Mouse (Mus musculus) macrophage (primary cell): Measurements from ENCODE around the gene Gm17617. TPM values are rescaled to one million over a fixed set of nuclear protein-coding genes. Genes with fewer than 3 reads are reported as not detected.

Experiments used
- H3K27ac ChIP-seq: fragments of 350-480 bp; formaldehyde crosslinking; 2 replicates; pipeline ENCODE4 v1.9.0; 2021
- H3K36me3 ChIP-seq: fragments of 350-480 bp; formaldehyde crosslinking; 2 replicates; pipeline ENCODE4 v1.9.0; 2021; ENCODE audit errors: inconsistent target
- H3K4me3 ChIP-seq: fragments of 350-480 bp; formaldehyde crosslinking; 2 replicates; pipeline ENCODE4 v1.9.0; 2021; ENCODE audit errors: inconsistent target
- H3K79me2 ChIP-seq: fragments of 350-480 bp; formaldehyde crosslinking; 2 replicates; pipeline ENCODE4 v1.9.0; 2021; ENCODE audit errors: inconsistent target
- WGBS: methylation state at CpG from one replicate; pipeline ENCODE4 v1.1.7; 2026; ENCODE audit warnings: inconsistent platforms; ENCODE audit not compliant: missing documents; 5-methylcytosine and 5-hydroxymethylcytosine counted together
- polyA plus RNA-seq: library from polyadenylated mRNA; stranded (reverse); fragments of 250-400 nt; gene quantifications from 3 replicates; pipeline ENCODE4 v1.2.4, GENCODE M21; 2018; ENCODE audit warnings: inconsistent platforms
- total RNA-seq, 78 experiments: library from RNA; depleted of rRNA; stranded (reverse); fragments of 250-400 nt; gene quantifications; 1 replicate in 9 of 78; 2 replicates in 24 of 78; 3 replicates in 43 of 78; 4 replicates in 2 of 78; pipeline ENCODE4 v1.2.4; 2018; ENCODE audit warnings: inconsistent platforms in 56 of 78

Gene Gm17617
- not detected for total RNA-seq (2018; cell fraction: chromatin; rRNA removed)
- total RNA-seq (2018; cell fraction: cytosol; rRNA removed), result not detected
- not detected for total RNA-seq (2018; cell fraction: nucleus; rRNA removed)
- polyA plus RNA-seq, result not detected in 3 replicates

GRCm38 (mm10) chr13:55133448-55133847 is at the start of gene Gm17617:
Gene Gm17617 (minus strand): TSS chr13:55133548.
- H3K36me3 ChIP-seq, result peaks cover 12% of the 10 kb centered on the region; the same call in 1 of the 2 replicates
- H3K4me3 ChIP-seq, result no peak within 1 kb of the TSS
- 100% methylated on average over 2 of the region's 2 CpGs for WGBS
- no peak within 1 kb of the TSS for H3K27ac ChIP-seq
- H3K79me2 ChIP-seq, result no peaks in the 10 kb centered on the region

GRCm38 (mm10) chr13:55182173-55182894 is 49.0 kb upstream of the Gm17617 start:
- WGBS, result 4% methylated on average over 23 of the region's 23 CpGs
- Histone ChIP-seq H3K27ac (peak overlapping the region; percentile 84), H3K36me3 (no peaks in the 10 kb centered on the region), H3K79me2 (no peaks in the 10 kb centered on the region), H3K4me3 (peak overlapping the region; percentile 54)

- Histone ChIP-seq H3K36me3 (no peaks in the 10 kb centered on the region), H3K79me2 (no peaks in the 10 kb centered on the region), H3K4me3 (peak overlapping the region; percentile 54), H3K27ac (peak overlapping the region; percentile 84)
- 95% methylated on average over 2 of the region's 2 CpGs for WGBS
These were observed 48.4 kb upstream of the Gm17617 start for GRCm38 (mm10) chr13:55181786-55182172.

- WGBS, result 97% methylated on average over 3 of the region's 3 CpGs
- Histone ChIP-seq H3K27ac (no peak overlapping the region), H3K4me3 (no peak overlapping the region), H3K79me2 (no peaks in the 10 kb centered on the region), H3K36me3 (no peaks in the 10 kb centered on the region)
These were observed 46.2 kb upstream of the Gm17617 start for GRCm38 (mm10) chr13:55179591-55179990.

- H3K79me2 ChIP-seq, result no peaks in the 10 kb centered on the region
- 50% methylated on average over 2 of the region's 2 CpGs for WGBS
These were observed 45.2 kb upstream of the Gm17617 start for GRCm38 (mm10) chr13:55178556-55178955.

GRCm38 (mm10) chr13:55177903-55178496 is 44.7 kb upstream of the Gm17617 start:
- 90% methylated on average over 4 of the region's 4 CpGs for WGBS
- Histone ChIP-seq H3K79me2 (no peaks in the 10 kb centered on the region), H3K4me3 (no peak overlapping the region), H3K36me3 (no peaks in the 10 kb centered on the region), H3K27ac (no peak overlapping the region)

More at GRCm38 (mm10) chr13:55178556-55178955, 45.2 kb upstream of the Gm17617 start:
- H3K36me3 ChIP-seq, result no peaks in the 10 kb centered on the region
- no peak overlapping the region for H3K27ac ChIP-seq
- H3K4me3 ChIP-seq, result no peak overlapping the region

GRCm38 (mm10) chr13:55176265-55176664 is 42.9 kb upstream of the Gm17617 start:
- Histone ChIP-seq H3K27ac (no peak overlapping the region), H3K4me3 (no peak overlapping the region), H3K79me2 (no peaks in the 10 kb centered on the region), H3K36me3 (no peaks in the 10 kb centered on the region)
- WGBS, result 65% methylated on average over 6 of the region's 6 CpGs

GRCm38 (mm10) chr13:55174347-55174746 is 41.0 kb upstream of the Gm17617 start:
- H3K36me3 ChIP-seq, result no peaks in the 10 kb centered on the region
- no peak overlapping the region for H3K27ac ChIP-seq
- no peaks in the 10 kb centered on the region for H3K79me2 ChIP-seq
- 87% methylated on average over 11 of the region's 11 CpGs for WGBS
- no peak overlapping the region for H3K4me3 ChIP-seq

GRCm38 (mm10) chr13:55172336-55172770 is 39.0 kb upstream of the Gm17617 start:
- H3K79me2 ChIP-seq, result no peaks in the 10 kb centered on the region
- H3K27ac ChIP-seq, result no peak overlapping the region
- no peak overlapping the region for H3K4me3 ChIP-seq
- no peaks in the 10 kb centered on the region for H3K36me3 ChIP-seq
- 35% methylated on average over 6 of the region's 7 CpGs for WGBS

GRCm38 (mm10) chr13:55171517-55172335 is 38.4 kb upstream of the Gm17617 start:
- WGBS, result 43% methylated on average over 26 of the region's 26 CpGs
- H3K79me2 ChIP-seq, result no peaks in the 10 kb centered on the region
- no peak overlapping the region for H3K4me3 ChIP-seq
- no peak overlapping the region for H3K27ac ChIP-seq
- H3K36me3 ChIP-seq, result no peaks in the 10 kb centered on the region

GRCm38 (mm10) chr13:55168958-55169369 is 35.6 kb upstream of the Gm17617 start:
- Histone ChIP-seq H3K27ac (no peak overlapping the region), H3K4me3 (no peak overlapping the region), H3K36me3 (no peaks in the 10 kb centered on the region), H3K79me2 (no peaks in the 10 kb centered on the region)
- 87% methylated on average over 11 of the region's 13 CpGs for whole genome bisulfite sequencing

- no peaks in the 10 kb centered on the region for H3K36me3 ChIP-seq
- H3K4me3 ChIP-seq, result no peak overlapping the region
- 100% methylated on average over 5 of the region's 5 CpGs for WGBS
- no peaks in the 10 kb centered on the region for H3K79me2 ChIP-seq
- H3K27ac ChIP-seq, result no peak overlapping the region
These were observed 34.9 kb upstream of the Gm17617 start for GRCm38 (mm10) chr13:55168255-55168654.

- Histone ChIP-seq H3K27ac (no peak overlapping the region), H3K36me3 (no peaks in the 10 kb centered on the region), H3K4me3 (no peak overlapping the region), H3K79me2 (no peaks in the 10 kb centered on the region)
- WGBS, result 92% methylated on average over 11 of the region's 11 CpGs
These were observed 34.5 kb upstream of the Gm17617 start for GRCm38 (mm10) chr13:55167798-55168197.

- no peak overlapping the region for H3K27ac ChIP-seq
- H3K36me3 ChIP-seq, result no peaks in the 10 kb centered on the region
- WGBS, result 86% methylated on average over 32 of the region's 32 CpGs
- no peaks in the 10 kb centered on the region for H3K79me2 ChIP-seq
- H3K4me3 ChIP-seq, result no peak overlapping the region
These were observed 33.7 kb upstream of the Gm17617 start for GRCm38 (mm10) chr13:55166806-55167725.
